Mouse (Mus musculus): ENCODE data around the gene Thbd. TPM values are rescaled to one million over a fixed set of nuclear protein-coding genes. Genes with fewer than 3 reads are reported as not detected.
A peak's percentile ranks its signal among the peaks of the same experiment; 100 is the strongest.

The Thbd gene
- polyA plus RNA-seq (2021), result not detected

GRCm38 (mm10) chr2:148407870-148408760 lies at the start of gene Thbd:
TSS of gene Thbd (minus strand) at chr2:148408188.
- ATAC-seq (no peak), DNase-seq (ENCODE audit: low read depth, low spot score) (no peak)
- in situ Hi-C loops (cut with MboI; ENCODE audit: low pct_unique_long_range_greater_than_20kb), result loop anchor here (5.0 kb wide), 1 partner anchor 164 kb away; no protein-coding TSS in a partner anchor
- CTCF ChIA-PET, result interaction anchor here (0.7 to 3.1 kb wide), 8 partner anchors 128 to 288 kb away, joined by 3 to 16 read pairs (median 4); no protein-coding TSS in a partner anchor
- TF ChIP-seq CTCF (IDR thresholded peaks at IDR 0.05), result no peak
- POLR2A ChIA-PET, result no interaction called here
- H3K27me3 ChIP-seq, result no peaks in the 10 kb centered on the region

GRCm38 (mm10) chr2:148455341-148455740 lies 47.4 kb upstream of the Thbd start:
- TF ChIP-seq CTCF (IDR thresholded peaks at IDR 0.05), result no peak
- CTCF ChIA-PET, result interaction anchor here (1.3 kb wide), 1 partner anchor 23 kb away, joined by 3 read pairs; no protein-coding TSS in a partner anchor
- no peak for DNase-seq (ENCODE audit: low read depth, low spot score)
- in situ Hi-C loops (cut with MboI; ENCODE audit: low pct_unique_long_range_greater_than_20kb), result no loop called here
- POLR2A ChIA-PET, result interaction anchor here (0.7 kb wide), 1 partner anchor 132 kb away, joined by 3 read pairs; no protein-coding TSS in a partner anchor
- no peaks in the 10 kb centered on the region for H3K27me3 ChIP-seq
- ATAC-seq, result no peak

GRCm38 (mm10) chr2:148454014-148454542 lies 46.1 kb upstream of the Thbd start:
- H3K27me3 ChIP-seq, result no peaks in the 10 kb centered on the region
- TF ChIP-seq CTCF (IDR thresholded peaks at IDR 0.05), result no peak
- CTCF ChIA-PET, result no interaction called here
- POLR2A ChIA-PET, result no interaction called here
- in situ Hi-C loops (cut with MboI; ENCODE audit: low pct_unique_long_range_greater_than_20kb), result no loop called here
- ATAC-seq (no peak), DNase-seq (ENCODE audit: low read depth, low spot score) (no peak)

GRCm38 (mm10) chr2:148453061-148453460 lies 45.1 kb upstream of the Thbd start:
- H3K27me3 ChIP-seq, result no peaks in the 10 kb centered on the region
- POLR2A ChIA-PET, result no interaction called here
- no peak for TF ChIP-seq CTCF (IDR thresholded peaks at IDR 0.05)
- DNase-seq (ENCODE audit: low read depth, low spot score) (no peak), ATAC-seq (no peak)
- CTCF ChIA-PET, result no interaction called here
- in situ Hi-C loops (cut with MboI; ENCODE audit: low pct_unique_long_range_greater_than_20kb), result no loop called here

- CTCF ChIA-PET, result interaction anchor here (1.5 to 1.6 kb wide), 2 partner anchors 19 to 42 kb away, joined by 3 to 4 read pairs; no protein-coding TSS in a partner anchor
- POLR2A ChIA-PET, result no interaction called here
- no peak for DNase-seq (ENCODE audit: low read depth, low spot score)
- ATAC-seq, result no peak
- no peaks in the 10 kb centered on the region for H3K27me3 ChIP-seq
- in situ Hi-C loops (cut with MboI; ENCODE audit: low pct_unique_long_range_greater_than_20kb), result no loop called here
- no peak for TF ChIP-seq CTCF (IDR thresholded peaks at IDR 0.05)
Observed at GRCm38 (mm10) chr2:148451498-148451897, 43.5 kb upstream of the Thbd start.

GRCm38 (mm10) chr2:148450616-148451015 lies 42.6 kb upstream of the Thbd start:
- DNase-seq (ENCODE audit: low read depth, low spot score) (no peak), ATAC-seq (no peak)
- in situ Hi-C loops (cut with MboI; ENCODE audit: low pct_unique_long_range_greater_than_20kb), result no loop called here
- ChIA-PET POLR2A (no interaction called here), CTCF (interaction anchor here (1.5 to 1.6 kb wide), 2 partner anchors 18 to 41 kb away, joined by 3 to 4 read pairs; no protein-coding TSS in a partner anchor)
- H3K27me3 ChIP-seq, result no peaks in the 10 kb centered on the region
- TF ChIP-seq CTCF (IDR thresholded peaks at IDR 0.05), result no peak

GRCm38 (mm10) chr2:148449659-148450058 lies 41.7 kb upstream of the Thbd start:
- POLR2A ChIA-PET, result no interaction called here
- no peak for TF ChIP-seq CTCF (IDR thresholded peaks at IDR 0.05)
- in situ Hi-C loops (cut with MboI; ENCODE audit: low pct_unique_long_range_greater_than_20kb), result no loop called here
- CTCF ChIA-PET, result interaction anchor here (1.6 kb wide), 1 partner anchor 40 kb away, joined by 3 read pairs; no protein-coding TSS in a partner anchor
- ATAC-seq, result no peak
- H3K27me3 ChIP-seq, result no peaks in the 10 kb centered on the region
- DNase-seq (ENCODE audit: low read depth, low spot score), result no peak

GRCm38 (mm10) chr2:148446446-148446845 lies 38.5 kb upstream of the Thbd start:
- TF ChIP-seq CTCF (IDR thresholded peaks at IDR 0.05), result no peak
- POLR2A ChIA-PET, result no interaction called here
- DNase-seq (ENCODE audit: low read depth, low spot score), result no peak
- in situ Hi-C loops (cut with MboI; ENCODE audit: low pct_unique_long_range_greater_than_20kb), result no loop called here
- H3K27me3 ChIP-seq, result no peaks in the 10 kb centered on the region
- CTCF ChIA-PET, result no interaction called here
- peak; percentile 65 for ATAC-seq

- no peak for TF ChIP-seq CTCF (IDR thresholded peaks at IDR 0.05)
- DNase-seq (ENCODE audit: low read depth, low spot score) (no peak), ATAC-seq (no peak)
- no peaks in the 10 kb centered on the region for H3K27me3 ChIP-seq
- ChIA-PET CTCF (interaction anchor here (1.4 kb wide), 1 partner anchor 76 kb away, joined by 3 read pairs; no protein-coding TSS in a partner anchor), POLR2A (no interaction called here)
- in situ Hi-C loops (cut with MboI; ENCODE audit: low pct_unique_long_range_greater_than_20kb), result no loop called here
Observed at GRCm38 (mm10) chr2:148445616-148446015, 37.6 kb upstream of the Thbd start.

- no peak for DNase-seq (ENCODE audit: low read depth, low spot score)
- CTCF ChIA-PET, result interaction anchor here (0.9 to 1.4 kb wide), 2 partner anchors 31 to 77 kb away, joined by 3 read pairs; no protein-coding TSS in a partner anchor
Observed at GRCm38 (mm10) chr2:148444472-148444871, 36.5 kb upstream of the Thbd start.

More at GRCm38 (mm10) chr2:148444472-148444871, 36.5 kb upstream of the Thbd start:
- H3K27me3 ChIP-seq, result no peaks in the 10 kb centered on the region
- TF ChIP-seq CTCF (IDR thresholded peaks at IDR 0.05), result no peak
- in situ Hi-C loops (cut with MboI; ENCODE audit: low pct_unique_long_range_greater_than_20kb), result no loop called here
- ATAC-seq, result no peak
- POLR2A ChIA-PET, result no interaction called here

Measured in Patski (cell line).